Mouse (Mus musculus) c-Kit-negative CD71-positive TER-119-positive erythroid progenitor cells, embryonic 14.5 days (primary cell): ENCODE data around the gene Vamp8.

Experiments
- DNase-seq: peaks from one replicate; pipeline ENCODE4 v3.0.0-alpha.2; 2013; ENCODE audit warnings: low read depth, low spot score

Vamp8 gene

DNA sequence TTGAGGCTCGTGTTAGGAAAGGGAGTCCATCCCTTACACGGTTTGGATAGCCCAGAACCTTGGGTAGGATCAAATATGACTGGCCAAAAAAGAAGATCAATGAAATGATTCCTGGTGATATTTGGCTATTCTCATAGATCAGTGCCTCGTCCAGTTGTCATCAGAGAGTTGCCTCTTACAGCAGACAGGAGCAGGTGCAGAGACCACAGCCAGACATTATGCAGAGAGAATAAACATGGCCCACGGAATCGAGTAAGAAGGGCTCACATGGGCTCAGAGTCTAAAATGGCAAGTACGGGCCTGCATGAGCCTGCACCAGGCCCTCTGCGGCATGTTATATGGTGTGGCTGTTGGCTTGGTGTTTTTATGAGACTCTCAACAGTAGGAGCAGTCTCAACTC is 14.9 kb upstream of the Vamp8 start:
- no peak for DNase-seq

DNA sequence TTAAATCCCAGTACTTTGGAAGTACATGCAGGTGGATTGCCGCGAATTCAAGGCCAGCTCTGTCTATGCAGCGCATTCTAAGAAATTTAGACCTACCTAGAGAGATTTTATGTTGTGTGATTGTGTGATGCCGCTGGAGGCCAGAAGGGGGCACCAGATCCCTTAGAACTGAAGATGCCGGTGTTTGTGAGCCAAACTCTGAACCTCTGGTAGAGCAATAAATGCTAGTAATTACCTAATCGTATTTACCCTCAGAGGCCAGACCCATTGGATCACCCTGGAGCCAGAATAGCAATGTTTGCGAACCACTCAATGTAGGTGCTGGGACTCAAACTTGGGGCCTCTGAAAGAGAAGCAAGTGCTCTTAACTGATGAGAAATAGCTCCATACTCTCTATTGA is 11.4 kb upstream of the Vamp8 start:
- peak; percentile 70 for DNase-seq

DNA sequence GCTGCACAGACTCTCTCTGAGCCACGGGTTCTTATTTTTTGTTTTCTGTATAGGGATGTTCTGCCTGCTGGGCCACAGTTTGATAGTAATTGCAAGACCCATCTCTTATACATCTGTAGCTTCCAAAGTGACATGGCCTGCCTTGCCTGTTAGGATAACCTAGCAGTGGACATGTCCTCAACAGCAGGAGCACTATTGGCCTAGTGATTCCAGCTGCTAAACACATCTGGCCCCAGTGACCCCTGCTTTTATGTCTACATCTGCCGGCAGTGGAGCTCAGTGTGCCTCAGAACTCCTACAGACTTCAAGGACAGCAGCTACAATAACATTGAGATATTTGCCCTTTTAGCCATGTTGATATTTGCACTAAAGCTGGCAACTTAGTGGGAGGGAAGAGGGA is 9.5 kb upstream of the Vamp8 start:
- no peak for DNase-seq

DNA sequence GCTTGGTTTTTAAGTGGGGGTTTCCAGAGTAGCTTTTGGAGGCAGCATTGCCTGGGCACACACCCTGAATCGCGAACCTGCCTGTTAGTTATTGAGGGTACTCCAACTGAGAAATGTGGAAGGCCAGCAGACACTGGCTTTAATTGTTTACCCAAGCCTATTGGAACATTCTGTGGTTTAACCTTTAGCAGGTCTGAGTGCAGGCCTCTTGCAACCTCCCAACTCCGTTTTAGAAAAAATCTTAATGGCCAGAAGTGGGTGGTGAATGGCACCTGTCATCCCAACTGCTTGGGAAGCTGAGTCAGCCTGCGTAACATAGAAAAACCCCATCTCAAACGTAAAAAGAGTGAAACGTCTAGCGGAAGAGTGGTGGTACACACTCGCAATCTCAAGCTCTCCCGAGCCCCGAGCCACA is 6.3 kb upstream of the Vamp8 start:
- no peak for DNase-seq

DNA sequence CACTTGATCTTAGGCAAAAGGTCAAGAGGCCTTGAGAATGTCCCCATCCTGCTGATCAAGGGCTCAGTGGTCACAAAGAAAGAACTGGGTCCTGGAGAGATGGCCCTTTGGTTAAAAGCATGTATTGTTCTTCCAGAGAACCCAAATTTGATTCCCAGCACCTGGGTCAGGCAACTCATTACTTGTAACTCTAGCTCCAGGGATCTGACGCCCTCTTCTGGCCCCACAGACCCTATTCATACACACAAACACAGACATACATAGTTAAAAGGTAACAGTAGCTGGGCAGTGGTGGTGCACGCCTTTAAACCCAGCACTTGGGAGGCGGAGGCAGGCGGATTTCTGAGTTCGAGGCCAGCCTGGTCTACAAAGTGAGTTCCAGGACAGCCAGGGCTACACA is 1.8 kb upstream of the Vamp8 start:
- DNase-seq, result no peak

DNA sequence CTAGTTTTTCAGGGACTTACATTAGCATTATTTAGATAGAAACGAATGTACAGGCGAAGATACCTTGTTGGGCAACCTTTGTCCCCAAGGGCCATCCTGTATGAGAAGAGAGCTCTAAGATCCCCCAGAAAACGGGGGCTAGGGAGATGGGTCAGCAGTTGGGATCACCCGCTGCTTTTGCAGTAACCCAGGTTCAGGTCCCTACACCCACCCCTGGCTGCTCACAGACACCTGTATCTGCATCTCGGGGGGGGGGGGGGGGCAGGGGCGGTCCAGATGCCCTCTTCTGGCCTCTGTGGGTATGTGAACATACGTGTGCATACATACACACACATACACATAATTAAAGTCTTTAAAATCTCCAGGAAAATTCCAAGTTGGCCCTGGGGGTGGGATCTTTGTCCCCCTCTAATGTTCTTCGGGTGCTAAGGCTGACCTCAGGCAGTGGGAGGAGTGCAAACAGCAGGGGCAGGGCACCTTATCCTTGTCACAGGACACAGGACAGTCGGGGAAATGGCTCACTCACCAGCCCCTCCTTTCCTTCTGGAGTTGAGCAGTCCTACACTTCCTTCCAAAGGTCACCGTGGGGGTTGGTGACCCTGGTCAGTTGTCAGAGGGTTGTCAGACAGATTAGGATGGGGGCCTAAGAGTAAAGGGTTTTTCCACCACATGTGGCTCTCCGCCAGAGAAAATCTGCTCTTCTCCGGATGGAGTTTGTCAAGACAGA is 455 bp upstream of the Vamp8 start:
- peak; percentile 58 for DNase-seq

DNA sequence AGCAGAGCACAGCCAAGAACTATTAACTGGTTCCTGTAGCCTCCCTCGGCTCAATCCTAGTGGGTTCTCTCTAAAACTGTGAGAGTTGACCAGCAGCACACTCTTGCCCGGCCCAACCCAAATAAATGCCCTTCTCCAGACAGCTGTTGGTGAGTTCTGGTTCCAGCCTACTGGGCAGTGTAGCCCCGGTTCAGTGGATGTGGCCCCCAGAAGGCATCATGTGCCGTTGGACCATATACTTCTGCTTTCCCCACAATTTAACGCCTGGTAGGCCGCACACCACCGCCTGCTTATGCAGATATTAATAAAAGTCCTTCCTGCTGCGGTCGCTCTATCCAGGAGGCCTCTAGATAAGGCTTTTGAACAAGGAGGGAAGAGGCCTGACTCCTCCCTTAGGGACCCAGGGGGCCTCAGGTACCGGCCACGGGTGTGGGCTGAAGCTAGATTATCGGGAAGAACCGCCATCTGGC is 997 bp downstream of the Vamp8 start:
- DNase-seq, result peak; percentile 75

DNA sequence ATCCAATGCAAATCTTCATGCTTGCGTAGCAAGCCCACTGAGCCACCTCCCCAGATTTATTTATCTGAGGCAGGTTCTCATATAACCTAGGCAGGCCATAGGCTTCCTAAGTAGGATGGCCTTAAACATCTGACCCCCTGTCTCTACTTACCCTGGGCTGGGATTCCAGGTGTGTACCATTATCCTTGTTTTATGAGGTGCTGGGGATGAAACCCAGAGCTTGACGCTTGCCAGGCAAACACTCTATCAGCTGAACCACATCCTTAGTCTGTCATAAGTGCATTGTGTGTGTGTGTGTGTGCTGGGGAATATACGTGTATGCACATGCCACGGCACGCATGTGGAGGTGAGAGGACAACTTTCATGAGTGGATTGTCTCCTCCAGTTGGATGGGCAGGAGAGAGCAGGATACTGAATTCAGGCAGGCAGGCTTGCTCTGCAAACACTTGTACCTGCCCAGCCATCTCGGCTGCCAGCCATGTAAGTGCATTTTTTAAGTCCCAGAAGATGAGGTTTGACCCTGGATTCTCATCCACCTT is 1.6 kb downstream of the Vamp8 start:
- no peak for DNase-seq

DNA sequence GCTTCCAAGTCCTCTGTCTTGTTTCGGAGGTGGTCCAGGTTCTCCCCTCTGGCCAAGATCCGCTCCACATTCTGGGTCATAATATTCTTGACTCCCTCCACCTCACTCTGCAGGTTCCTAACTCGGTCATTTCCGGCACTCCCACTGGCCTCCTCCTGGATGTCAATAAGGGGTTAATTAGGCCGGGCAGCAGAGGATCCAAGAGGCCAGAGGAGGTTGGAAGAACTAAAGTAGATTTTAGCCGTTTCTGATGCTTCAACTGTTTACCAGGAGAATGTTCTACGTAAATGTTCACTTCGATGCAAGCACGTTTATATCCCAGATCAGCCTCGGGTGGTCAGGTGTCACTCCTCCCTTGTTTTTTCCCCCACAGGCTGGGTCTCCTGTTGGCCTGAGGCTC is 2.2 kb downstream of the Vamp8 start:
- DNase-seq, result no peak

DNA sequence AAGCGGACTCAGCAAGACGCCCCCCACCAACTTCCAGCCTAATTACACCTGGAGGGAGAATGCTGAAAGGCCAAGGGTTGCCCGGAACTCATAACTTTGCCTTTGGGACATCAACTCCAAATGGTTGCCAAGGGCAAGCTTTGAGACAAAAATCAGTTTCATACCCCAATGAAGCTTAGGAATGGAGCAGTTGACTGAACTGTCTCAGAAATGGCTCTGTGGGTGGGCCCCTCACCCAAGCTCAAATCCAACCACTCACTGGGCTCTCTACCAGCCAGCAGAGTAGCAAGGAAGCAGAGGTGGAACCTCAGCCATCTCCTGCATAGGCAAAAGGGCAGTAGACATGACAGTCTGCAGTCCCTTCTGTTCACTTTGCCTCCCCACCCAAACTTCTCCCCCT is 2.7 kb downstream of the Vamp8 start:
- DNase-seq, result no peak

DNA sequence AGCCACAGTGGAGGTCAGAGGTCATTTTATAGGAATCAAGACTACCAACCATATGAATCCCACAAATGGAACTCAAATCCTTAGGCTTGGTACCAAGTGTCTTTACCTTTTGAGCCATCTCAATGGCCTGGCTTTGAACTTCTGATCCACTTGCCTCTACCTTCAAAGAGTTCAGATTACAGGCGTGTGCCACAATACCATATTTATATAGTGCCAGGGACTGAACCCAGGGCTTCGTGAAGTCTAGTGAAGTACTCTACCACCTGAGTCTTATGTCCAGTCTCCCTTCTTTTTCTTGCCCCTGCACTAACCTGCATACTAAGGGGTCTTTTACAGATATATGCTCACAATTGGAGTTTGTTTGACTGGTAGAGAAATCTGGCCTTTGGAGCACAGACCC is 3.9 kb downstream of the Vamp8 start:
- no peak for DNase-seq

DNA sequence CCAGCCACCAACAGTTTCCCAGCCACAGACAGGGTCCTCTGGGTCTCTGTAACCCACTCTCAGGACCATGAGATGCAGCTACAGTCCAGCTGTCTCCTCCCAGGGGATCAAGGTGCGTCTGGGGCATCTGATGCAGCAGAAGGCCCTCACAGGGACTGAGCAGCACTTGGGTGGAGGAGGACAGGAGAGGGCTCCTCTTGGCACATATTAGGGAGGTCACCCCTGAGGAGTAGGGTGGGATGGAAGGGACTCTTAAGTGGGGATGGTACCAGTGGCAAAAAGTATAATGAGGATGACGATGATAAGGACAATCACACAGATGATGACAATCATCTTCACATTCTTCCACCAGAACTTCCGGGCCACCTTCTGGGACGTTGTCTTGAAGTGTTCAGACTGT is 5.2 kb downstream of the Vamp8 start:
- DNase-seq, result no peak

DNA sequence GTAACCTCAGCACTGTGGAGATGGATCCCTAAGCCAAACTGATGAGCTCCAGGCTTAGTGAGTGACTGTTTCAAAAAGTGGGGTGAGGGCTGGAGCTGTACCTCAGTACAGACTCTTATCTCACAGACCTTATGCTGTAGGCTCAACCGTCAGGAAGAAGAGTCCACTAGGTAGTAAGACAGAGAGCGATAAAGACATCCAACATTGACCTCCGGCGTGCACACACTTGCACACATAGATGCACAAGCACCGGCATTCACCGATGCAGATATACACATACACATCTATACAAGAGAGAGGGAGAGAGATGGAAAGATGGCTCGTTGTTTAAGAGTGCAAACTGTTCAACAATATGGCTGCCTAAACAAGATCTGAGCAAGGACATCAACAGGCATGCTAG is 6.6 kb downstream of the Vamp8 start:
- peak; percentile 46 for DNase-seq

DNA sequence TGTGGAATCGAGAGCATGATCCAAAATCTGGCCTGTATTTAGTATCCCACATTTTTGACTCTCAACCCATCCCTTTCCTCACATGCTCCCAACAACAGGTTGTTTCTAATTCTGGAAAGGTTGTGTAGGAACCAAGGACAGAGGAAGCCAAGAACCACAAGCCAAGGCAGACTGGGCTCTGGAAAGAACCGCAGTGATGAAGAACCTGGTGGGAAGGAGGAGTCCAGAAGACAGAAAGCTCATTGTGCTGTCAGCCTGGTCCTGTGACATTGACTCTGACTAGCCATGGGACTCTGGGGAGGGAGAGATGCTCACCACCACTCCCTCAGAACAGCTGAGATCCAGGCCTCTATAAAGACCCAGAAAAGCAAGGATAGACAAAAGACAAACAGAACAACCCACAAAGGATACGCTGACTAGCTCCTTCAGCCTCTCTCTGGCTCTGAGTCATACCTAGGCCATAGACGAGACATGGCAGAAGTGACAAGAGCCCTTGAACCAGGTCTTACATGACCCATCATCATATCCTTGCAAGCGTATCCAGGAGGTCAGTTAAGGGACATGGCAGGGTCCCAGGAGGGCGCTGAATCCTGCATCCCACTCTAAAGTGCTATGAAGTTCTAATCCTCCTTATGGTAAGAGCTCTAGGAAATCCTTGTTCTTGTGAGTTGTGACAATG is 7.2 kb downstream of the Vamp8 start:
- no peak for DNase-seq

DNA sequence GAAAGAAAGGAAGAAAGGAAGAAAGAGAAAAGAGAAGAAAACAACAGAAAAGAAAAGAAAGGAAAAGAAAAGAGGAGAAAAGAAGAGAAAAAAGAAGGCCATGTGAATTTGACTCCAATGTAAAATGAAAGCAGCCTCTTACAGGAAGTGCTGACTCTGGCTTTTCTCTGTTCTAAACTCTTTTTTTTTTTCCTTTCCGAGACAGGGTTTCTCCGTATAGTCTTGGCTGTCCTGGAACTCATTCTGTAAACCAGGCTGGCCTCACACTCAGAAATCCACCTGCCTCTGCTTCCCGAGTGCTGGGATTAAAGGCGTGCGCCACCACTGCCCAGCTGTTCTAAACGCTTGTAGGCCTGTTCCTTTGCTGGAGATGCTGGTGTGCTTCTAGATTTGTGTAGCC is 8.0 kb downstream of the Vamp8 start:
- no peak for DNase-seq

DNA sequence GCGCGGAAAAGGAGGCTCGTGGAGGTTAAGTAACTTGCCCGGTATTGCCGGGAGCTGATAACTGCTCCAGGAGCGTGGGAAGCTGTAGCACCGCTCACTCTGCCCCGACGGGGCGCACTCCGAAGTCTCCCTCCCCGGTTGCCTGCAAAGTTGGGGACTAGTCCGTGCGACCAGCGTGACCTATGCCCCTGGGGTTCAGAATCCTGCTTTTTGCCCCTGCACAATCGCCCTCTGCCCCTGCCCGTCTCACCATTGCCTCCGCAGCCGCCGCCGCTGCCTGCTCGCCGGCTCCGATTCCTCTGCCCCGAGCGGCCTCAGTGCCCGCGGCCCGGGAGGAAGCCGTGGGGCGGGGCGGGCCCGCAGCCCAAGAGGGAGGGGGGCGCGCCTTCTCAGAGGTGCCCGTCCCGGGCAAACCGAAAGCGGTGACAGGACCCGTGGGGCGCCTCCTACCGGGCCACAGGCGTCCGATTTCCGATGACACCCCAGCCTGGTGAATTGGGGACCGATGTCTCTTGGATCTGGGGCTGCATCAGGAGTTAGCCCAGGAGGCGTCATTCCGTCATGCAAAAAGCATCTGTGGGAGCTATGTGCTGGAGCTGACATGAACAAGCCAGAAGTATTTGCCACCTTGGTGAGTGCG is 10.3 kb downstream of the Vamp8 start, which contains the start of gene Vamp5:
Gene Vamp5, minus strand, starts transcription at position 338 of the 640 bp plus-strand sequence.
- DNase-seq, result peak; percentile 74

DNA sequence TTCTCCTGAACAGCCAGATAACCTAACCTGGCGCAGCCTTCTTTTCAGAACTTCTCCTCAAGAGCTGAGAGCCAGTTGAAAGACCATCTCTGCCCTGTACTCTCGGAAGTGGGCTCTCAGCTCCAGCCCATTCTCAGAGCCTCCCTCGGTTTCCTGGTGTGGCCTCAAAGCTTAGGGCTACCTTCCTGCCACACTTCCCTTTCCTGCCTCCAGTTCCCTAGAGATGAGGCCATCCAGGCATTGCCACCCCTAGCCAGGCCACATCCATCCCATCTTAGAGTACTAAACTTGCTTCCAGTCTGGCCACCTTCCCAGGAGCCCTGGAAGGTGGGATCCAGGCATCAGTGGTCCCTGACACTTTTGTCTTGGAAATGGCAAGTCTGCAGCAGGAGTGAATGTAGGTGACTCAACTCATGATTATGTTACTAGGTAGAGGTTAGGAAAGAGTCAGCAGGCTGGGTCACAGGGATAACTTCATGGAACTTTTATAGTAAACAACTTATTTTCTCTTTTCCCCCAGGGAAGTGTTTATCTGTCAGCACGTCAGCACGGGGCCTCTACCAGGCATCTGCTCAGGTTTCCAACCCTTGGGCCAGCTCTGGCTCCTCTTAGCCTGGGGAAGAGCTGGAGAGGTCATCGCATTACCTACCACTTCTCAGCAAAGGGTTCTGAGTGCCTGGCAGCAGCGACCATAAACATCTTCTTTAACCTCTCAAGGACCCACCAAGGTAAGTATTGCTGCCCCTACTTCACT is 10.9 kb downstream of the Vamp8 start:
- DNase-seq, result peak; percentile 17

DNA sequence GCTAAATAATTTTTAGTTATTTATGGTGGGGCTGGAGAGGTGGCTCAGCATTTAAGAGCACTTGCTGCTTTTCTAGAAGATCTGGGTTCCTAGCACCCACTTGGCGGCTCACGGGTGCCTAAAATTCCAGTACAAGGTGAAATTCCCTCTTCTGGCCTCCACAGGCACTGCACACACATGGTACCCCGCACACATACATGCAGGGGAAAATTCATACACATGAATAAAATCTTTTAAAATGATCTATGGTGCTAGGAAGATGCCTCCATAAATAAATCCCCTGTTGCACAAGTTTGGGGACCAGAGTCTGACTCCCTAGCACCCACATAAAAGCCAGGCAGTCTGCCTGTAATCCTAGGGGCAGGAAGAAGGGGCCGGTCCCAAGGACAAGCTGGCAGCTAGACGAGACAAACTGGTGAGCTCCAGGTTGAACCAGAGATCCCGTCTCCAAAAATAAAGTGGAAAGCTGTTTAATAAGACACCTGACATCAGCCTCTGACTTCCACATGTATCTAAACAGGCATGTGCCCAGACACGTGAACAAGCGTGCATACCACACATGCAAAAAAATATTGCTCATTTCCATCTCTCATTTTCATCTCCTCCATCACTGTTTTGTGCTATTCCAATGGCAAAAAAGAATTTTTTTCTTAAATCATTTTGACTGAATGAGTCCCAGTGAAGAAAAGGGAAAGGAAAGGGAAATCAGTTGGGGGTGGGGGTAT is 11.8 kb downstream of the Vamp8 start:
- no peak for DNase-seq

DNA sequence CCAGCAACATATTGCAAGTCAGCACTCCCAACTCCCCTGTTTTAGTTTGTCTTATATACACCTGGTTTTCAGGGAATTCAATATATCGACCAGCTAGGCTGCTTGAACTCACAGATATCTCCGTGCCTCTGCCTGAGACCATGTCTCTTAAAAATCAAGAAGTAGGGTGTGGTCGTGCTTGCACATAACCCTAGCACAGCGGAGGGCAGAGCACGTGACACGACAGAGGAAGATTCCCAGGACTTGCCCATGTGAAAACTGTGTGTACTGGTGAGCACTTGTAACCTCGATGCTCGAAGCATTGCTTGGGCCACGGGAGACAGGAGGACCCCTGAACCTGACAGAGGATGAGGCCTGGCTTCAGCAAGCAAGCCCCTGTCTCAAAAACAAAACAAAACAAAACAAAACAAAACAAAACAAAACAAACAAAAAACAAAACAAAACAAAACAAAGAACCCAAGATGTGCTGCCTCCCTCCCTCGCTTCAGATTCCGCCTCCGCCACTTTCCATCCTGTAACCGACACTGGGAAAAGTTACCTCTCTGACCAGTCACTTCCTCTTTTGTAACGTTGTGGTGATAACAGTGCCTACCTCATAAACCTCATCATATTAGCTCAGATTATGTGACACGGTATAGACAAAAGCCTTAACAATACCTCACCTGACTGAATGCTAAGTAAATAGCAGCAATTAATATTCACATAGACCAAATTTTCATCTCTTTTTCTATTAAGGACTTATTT is 15.5 kb downstream of the Vamp8 start:
- peak; percentile 40 for DNase-seq

DNA sequence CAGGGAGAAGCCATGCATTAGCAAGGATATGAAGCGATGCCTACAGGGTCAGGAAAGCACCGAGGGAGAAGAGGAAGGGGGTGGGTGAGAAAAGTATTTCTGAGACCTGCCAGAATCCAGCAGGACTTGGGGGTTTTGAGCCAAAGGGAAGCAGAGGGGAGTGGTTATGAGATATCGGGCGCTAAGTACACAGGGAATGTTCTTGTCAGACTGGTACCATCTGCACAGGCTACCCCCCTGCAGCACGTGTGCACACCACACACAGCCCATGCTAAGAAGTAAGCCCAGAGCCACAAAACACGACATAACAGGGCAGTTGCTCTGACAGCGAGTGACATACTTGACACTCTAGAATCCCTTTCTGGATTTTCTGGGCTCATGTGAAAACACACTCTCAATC is 16.3 kb downstream of the Vamp8 start:
- no peak for DNase-seq
